Mouse (Mus musculus) liver, postnatal 0 days (tissue): ENCODE measurements around the gene Eml5.

Experiments
- CTCF ChIP-seq: sonication (generic); IDR thresholded peaks from 2 replicates; pipeline ENCODE4 v1.5.1; 2016; ENCODE audit warnings: antibody characterized with exemption, low read depth
- EP300 ChIP-seq: IDR thresholded peaks from 2 replicates; pipeline ENCODE4 v1.6.1; 2016; ENCODE audit warnings: antibody characterized with exemption, low read depth, mild to moderate bottlenecking

DNA sequence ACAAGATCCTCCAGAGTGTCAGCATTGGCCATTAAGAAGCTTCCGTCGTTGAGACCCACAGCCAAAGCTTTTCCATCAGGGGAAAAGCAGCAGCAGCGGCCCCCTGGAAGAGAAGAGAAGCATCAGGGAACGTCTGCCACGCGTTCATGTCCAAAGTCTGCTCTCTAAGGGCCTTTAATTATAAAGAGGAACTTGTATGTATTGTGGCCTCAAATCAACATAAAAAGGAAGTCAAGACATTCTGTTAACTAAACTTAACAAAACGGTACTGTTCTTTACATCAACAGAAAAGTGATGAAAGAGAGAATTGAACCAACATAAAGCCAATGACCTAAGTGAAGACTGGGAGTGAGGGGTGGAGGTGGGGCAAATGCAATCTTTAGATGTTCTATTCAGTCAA lies 70.2 kb downstream of the Eml5 start:
- TF ChIP-seq CTCF (no peak), EP300 (no peak)
